Mouse (Mus musculus): ENCODE data around the gene Rangap1. TPM values are rescaled to one million over a fixed set of nuclear protein-coding genes. Genes with fewer than 3 reads are reported as not detected.

Gene Rangap1
- total RNA-seq, 2 experiments from 2014 or later, result 149 to 162 TPM

DNA sequence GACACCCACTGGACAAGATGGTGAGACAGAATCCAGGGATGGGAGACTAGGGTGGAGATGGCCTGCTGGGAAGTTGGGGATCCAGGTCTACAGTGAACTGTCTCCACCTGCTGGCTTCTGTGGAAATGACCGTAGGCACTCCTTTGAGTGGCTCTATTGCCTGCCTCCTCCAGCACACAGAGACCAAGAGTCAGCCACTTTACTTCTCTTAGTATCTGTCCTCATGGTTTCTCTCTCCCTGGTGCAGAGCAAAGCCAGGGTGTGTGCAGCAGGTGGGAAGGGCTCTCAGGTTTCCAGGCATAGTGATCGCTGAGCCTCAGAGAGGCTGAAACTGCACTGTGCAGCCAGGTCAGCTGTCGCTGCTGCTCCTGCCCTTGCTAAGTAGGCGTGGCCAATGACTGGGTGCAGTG lies 75.1 kb downstream of the Rangap1 start:
- TF ChIP-seq CTCF (conservative IDR thresholded peaks at IDR 0.05), result peak; percentile 72
- H3K27ac ChIP-seq, result no peak overlapping the region
- no peak overlapping the region for H3K4me3 ChIP-seq
- peak in 1 of 2 experiments; percentile 45 for DNase-seq (ENCODE audit: low spot score in 2 of 2)

DNA sequence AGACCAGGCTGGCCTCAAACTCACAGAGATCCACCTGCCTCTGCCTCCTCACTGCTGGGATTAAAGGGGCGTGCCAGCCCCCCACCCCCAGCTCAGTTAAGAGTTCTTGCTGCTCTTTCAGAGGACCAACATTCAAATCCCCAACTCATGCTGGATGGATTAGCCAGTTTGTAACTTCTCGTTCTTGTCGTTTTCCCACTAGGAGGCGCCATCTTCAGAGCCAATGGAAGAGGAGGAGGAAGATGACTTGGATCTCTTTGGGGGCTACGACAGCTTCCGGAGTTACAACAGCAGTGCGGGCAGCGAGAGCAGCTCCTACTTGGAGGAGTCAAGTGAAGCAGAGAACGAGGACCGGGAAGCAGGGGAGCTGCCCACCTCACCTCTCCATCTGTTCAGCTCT lies 78.4 kb downstream of the Rangap1 start:
- TF ChIP-seq CTCF (conservative IDR thresholded peaks at IDR 0.05), result peak; percentile 37
- no peak for DNase-seq (ENCODE audit: low spot score in 2 of 2)
- Histone ChIP-seq H3K4me3 (no peak overlapping the region), H3K27ac (no peak overlapping the region)

DNA sequence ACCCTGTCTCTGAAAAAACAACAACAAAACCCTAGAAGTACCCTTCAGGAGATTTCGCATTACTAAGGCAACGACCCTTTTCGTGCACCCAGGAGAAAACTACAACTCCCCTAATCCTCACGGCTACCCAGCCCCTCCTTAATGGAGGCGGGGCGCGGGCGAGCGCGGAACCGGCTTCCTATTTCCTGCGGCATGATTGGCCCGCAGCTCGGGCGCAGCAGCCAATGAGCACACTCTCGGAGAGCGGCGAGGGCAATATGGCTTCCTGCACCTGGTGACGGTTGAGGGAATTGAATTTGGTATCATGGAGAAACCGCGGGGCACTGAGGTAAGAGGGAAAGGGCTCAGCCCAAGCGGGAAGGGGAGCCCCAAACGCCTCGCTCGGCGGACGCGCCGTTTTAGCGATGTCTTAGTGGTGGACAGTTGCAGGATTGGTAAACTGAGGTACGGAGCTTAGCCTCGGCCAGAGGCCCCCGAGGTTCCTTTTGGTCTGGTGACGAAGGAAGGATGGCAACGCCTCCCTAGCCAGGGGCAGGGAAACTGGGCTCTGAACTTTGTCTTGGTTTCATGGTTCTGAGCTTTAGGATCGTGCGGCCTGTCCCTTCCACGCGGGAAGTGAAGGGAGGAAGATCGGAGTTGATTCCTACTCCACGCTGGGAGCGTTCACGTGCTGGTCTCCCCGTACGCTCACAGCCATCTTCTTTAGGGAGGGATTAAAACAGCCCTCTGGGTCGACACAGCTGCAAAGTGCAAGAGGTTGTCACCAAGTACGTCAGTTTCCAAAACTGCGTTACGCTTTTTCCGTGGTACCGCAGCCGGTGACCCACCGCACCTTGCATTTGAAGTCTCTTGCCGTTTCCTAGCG lies 81.4 kb downstream of the Rangap1 start, which contains the start of gene L3mbtl2:
L3mbtl2 (plus strand) TSS at position 193 of the 865 bp plus-strand sequence.
- peak within 1 kb of the TSS; percentile 82 for H3K27ac ChIP-seq
- DNase-seq (ENCODE audit: low spot score in 2 of 2), result peak; percentile 91 to 92
- TF ChIP-seq CTCF (conservative IDR thresholded peaks at IDR 0.05), result peak; percentile 64
- peak within 1 kb of the TSS; percentile 100 for H3K4me3 ChIP-seq

DNA sequence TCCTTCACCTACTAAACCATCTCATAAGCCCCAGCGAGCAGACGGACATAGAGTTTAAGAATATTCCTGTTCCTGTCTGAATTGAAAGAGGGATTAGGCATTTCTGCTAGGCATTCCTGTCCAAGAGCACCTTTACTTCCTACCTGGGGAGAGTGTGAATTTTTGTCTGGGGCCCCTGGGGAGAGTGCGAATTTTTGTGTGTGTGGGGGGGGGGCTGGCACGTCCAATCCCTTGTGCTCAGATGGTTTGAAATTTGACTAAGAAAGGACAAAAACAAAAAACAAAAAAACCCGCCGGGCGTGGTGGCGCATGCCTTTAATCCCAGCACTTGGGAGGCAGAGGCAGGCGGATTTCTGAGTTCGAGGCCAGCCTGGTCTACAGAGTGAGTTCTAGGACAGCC lies 82.0 kb downstream of the Rangap1 start:
- Histone ChIP-seq H3K4me3 (peak overlapping the region; percentile 100), H3K27ac (no peak overlapping the region)
- TF ChIP-seq CTCF (conservative IDR thresholded peaks at IDR 0.05), result no peak
- no peak for DNase-seq (ENCODE audit: low spot score in 2 of 2)

- Histone ChIP-seq H3K27ac (no peak overlapping the region), H3K4me3 (no peak overlapping the region)
- DNase-seq (ENCODE audit: low spot score in 2 of 2), result no peak
Measured at GRCm38 (mm10) chr15:81661701-81662100, 83.6 kb downstream of the Rangap1 start.

More at GRCm38 (mm10) chr15:81661701-81662100, 83.6 kb downstream of the Rangap1 start:
- no peak for TF ChIP-seq CTCF (conservative IDR thresholded peaks at IDR 0.05)

Other genes with a start within 250 kb of the Rangap1 start
- gene Ep300, start 160.2 kb downstream of the Rangap1 start, total RNA-seq (2021), result 10 to 100 TPM; 67.8 to 68.4 TPM
- 10 to 100 TPM; 40.8 to 43.5 TPM for gene L3mbtl2, start 81.6 kb downstream of the Rangap1 start, total RNA-seq (2021)
- 10 to 100 TPM; 11.7 to 12.3 TPM for gene Chadl, start 48.2 kb downstream of the Rangap1 start, total RNA-seq (2021)
- gene Zc3h7b, start 473 bp downstream of the Rangap1 start, total RNA-seq (2021), result 100 to 1,000 TPM; 140 to 145 TPM
- gene Tef, start 56.9 kb upstream of the Rangap1 start, total RNA-seq (2021), result 100 to 1,000 TPM; 273 to 304 TPM
- gene Tob2, start 113.3 kb upstream of the Rangap1 start, total RNA-seq (2021), result 10 to 100 TPM; 28.6 to 38.4 TPM
- 10 to 100 TPM; 33.0 to 36.8 TPM for gene Phf5a, start 126.4 kb upstream of the Rangap1 start, total RNA-seq (2021)
- gene Aco2, start 126.8 kb upstream of the Rangap1 start, total RNA-seq (2021), result 100 to 1,000 TPM; 442 to 446 TPM
- gene Polr3h, start 180.7 kb upstream of the Rangap1 start, total RNA-seq (2021), result 10 to 100 TPM; 44.8 to 51.4 TPM
- 10 to 100 TPM; 75.2 to 81.8 TPM for gene Csdc2, start 191.2 kb upstream of the Rangap1 start, total RNA-seq (2021)
- gene Pmm1, start 215.4 kb upstream of the Rangap1 start, total RNA-seq (2021), result 100 to 1,000 TPM; 214 to 224 TPM
- gene 1700029P11Rik, start 235.0 kb upstream of the Rangap1 start, total RNA-seq (2021), result not detected
- 10 to 100 TPM; 20.6 to 26.3 TPM for gene Xrcc6, start 242.3 kb upstream of the Rangap1 start, total RNA-seq (2021)

All from layer of hippocampus, adult 2 months (tissue).